14 mouse cellular contexts compared by ENCODE assay signal in genomic region chr1:190669099-190669498, GRCm38 (mm10).
DNase-seq lines count a peak whose midpoint lies in the region; ATAC-seq and TF ChIP-seq lines count a peak whose summit lies in the region.
"Had no signal": no experiment of that assay in that cellular context is flagged by ENCODE, and none has a peak within 500 bp of the region (broad histone marks: within the 10 kb centered on the region; RNA-seq: fewer than 3 reads in every experiment).

No protein-coding gene starts in this region.

- 57% methylated on average over 10 of the region's 10 CpGs for WGBS in lung, embryonic 14.5 days
- WGBS in heart, embryonic 12.5 days, result 35% methylated on average over 10 of the region's 10 CpGs
- 73% methylated on average over 10 of the region's 10 CpGs for WGBS in limb, embryonic 11.5 days
- 68% methylated on average over 10 of the region's 10 CpGs for WGBS in intestine, embryonic 15.5 days

- no peaks in the 10 kb centered on the region for H3K4me1 ChIP-seq in lung, embryonic 14.5 days (ENCODE audit: insufficient read depth)
- peaks cover 29% of the 10 kb centered on the region for H3K4me1 ChIP-seq in heart, embryonic 12.5 days (replicated peaks)
- H3K4me1 ChIP-seq in limb, embryonic 11.5 days (ENCODE audit: control insufficient read depth, insufficient read depth, low read length), result peaks cover 3% of the 10 kb centered on the region; the same call in 1 of the 2 replicates
- H3K4me1 ChIP-seq in intestine, embryonic 15.5 days (replicated peaks), result no peaks in the 10 kb centered on the region
- H3K4me1 ChIP-seq: embryonic facial prominence, embryonic 15.5 days; megakaryocyte, embryonic 14.5 days had no signal

- ATAC-seq in lung, embryonic 14.5 days (ENCODE audit: insufficient read depth), result no peak
- ATAC-seq in heart, embryonic 12.5 days (ENCODE audit: insufficient number of reproducible peaks, low FRiP score), result peak; percentile 16; the same call in 1 of the 2 replicates
- ATAC-seq in limb, embryonic 11.5 days (ENCODE audit: insufficient number of reproducible peaks, low FRiP score, low TSS enrichment, low read depth), result no peak
- no peak for ATAC-seq in monocyte, adult 5-6 weeks (replicated peaks; ENCODE audit: insufficient number of reproducible peaks, low FRiP score, low TSS enrichment, poor library complexity, severe bottlenecking)
- ATAC-seq in intestine, embryonic 15.5 days, result no peak
- ATAC-seq: forebrain, embryonic 13.5 days had no signal

- no peaks in the 10 kb centered on the region for H3K36me3 ChIP-seq in lung, embryonic 14.5 days (ENCODE audit: insufficient read depth)
- H3K36me3 ChIP-seq in heart, embryonic 12.5 days, result no peaks in the 10 kb centered on the region
- no peaks in the 10 kb centered on the region for H3K36me3 ChIP-seq in limb, embryonic 11.5 days (ENCODE audit: control insufficient read depth, insufficient read depth, low read length)
- H3K36me3 ChIP-seq in intestine, embryonic 15.5 days, result no peaks in the 10 kb centered on the region
- H3K36me3 ChIP-seq: embryonic facial prominence, embryonic 15.5 days had no signal

- H3K27ac ChIP-seq in lung, embryonic 14.5 days (ENCODE audit: low read depth), result no peak overlapping the region
- H3K27ac ChIP-seq in heart, embryonic 12.5 days (ENCODE audit: poor library complexity, severe bottlenecking), result peak overlapping the region; percentile 94
- no peak overlapping the region for H3K27ac ChIP-seq in limb, embryonic 11.5 days (replicated peaks; ENCODE audit: low read depth, low read length)
- H3K27ac ChIP-seq in intestine, embryonic 15.5 days, result no peak overlapping the region
- H3K27ac ChIP-seq: embryonic facial prominence, embryonic 15.5 days; forebrain, embryonic 13.5 days; left cerebral cortex, adult 2 months had no signal

- DNase-seq in lung, embryonic 14.5 days, result peak; percentile 14
- DNase-seq in lung, postnatal 14 days, result no peak
- DNase-seq in forelimb bud, embryonic 11.5 days (ENCODE audit: low read depth, low spot score), result peak; percentile 38
- DNase-seq in limb, embryonic 11.5 days (ENCODE audit: low spot score), result peak; percentile 27
- DNase-seq: cerebellum, adult 11 months; kidney, adult 11 months; thymus, adult 2 months had no signal

- H3K27me3 ChIP-seq in lung, embryonic 14.5 days (ENCODE audit: insufficient read depth, low read length), result no peaks in the 10 kb centered on the region
- H3K27me3 ChIP-seq in heart, embryonic 12.5 days (replicated peaks), result no peaks in the 10 kb centered on the region
- no peaks in the 10 kb centered on the region for H3K27me3 ChIP-seq in limb, embryonic 11.5 days (ENCODE audit: control insufficient read depth, insufficient read depth, low read length)
- no peaks in the 10 kb centered on the region for H3K27me3 ChIP-seq in intestine, embryonic 15.5 days (replicated peaks)
- H3K27me3 ChIP-seq: embryonic facial prominence, embryonic 15.5 days; forebrain, embryonic 13.5 days; megakaryocyte, embryonic 14.5 days had no signal

- H3K4me3 ChIP-seq in lung, embryonic 14.5 days (ENCODE audit: low read depth, low read length), result no peak overlapping the region
- no peak overlapping the region for H3K4me3 ChIP-seq in heart, embryonic 12.5 days
- no peak overlapping the region for H3K4me3 ChIP-seq in limb, embryonic 11.5 days (ENCODE audit: low read depth, low read length)
- H3K4me3 ChIP-seq in intestine, embryonic 15.5 days (replicated peaks), result no peak overlapping the region
- H3K4me3 ChIP-seq: embryonic facial prominence, embryonic 15.5 days; forebrain, embryonic 13.5 days; left cerebral cortex, adult 2 months had no signal

- no peak for TF ChIP-seq CTCF in lung, embryonic 14.5 days (IDR thresholded peaks at IDR 0.05; ENCODE audit: low read depth)

- no peak overlapping the region for H3K4me2 ChIP-seq in lung, embryonic 14.5 days
- peak overlapping the region; percentile 12; the same call in 1 of the 2 replicates for H3K4me2 ChIP-seq in heart, embryonic 12.5 days
- H3K4me2 ChIP-seq in limb, embryonic 11.5 days (ENCODE audit: low read depth, severe bottlenecking), result no peak overlapping the region
- H3K4me2 ChIP-seq in intestine, embryonic 15.5 days (replicated peaks), result no peak overlapping the region
- H3K4me2 ChIP-seq: embryonic facial prominence, embryonic 15.5 days; forebrain, embryonic 13.5 days had no signal

- H3K9ac ChIP-seq in lung, embryonic 14.5 days, result no peak overlapping the region
- no peak overlapping the region for H3K9ac ChIP-seq in heart, embryonic 12.5 days
- H3K9ac ChIP-seq in limb, embryonic 11.5 days (ENCODE audit: low read length), result no peak overlapping the region
- H3K9ac ChIP-seq in intestine, embryonic 15.5 days, result no peak overlapping the region
- H3K9ac ChIP-seq: embryonic facial prominence, embryonic 15.5 days; forebrain, embryonic 13.5 days had no signal

- H3K9me3 ChIP-seq in lung, embryonic 14.5 days (ENCODE audit: low read depth, low read length), result no peaks in the 10 kb centered on the region
- no peaks in the 10 kb centered on the region for H3K9me3 ChIP-seq in heart, embryonic 12.5 days (replicated peaks)
- H3K9me3 ChIP-seq in limb, embryonic 11.5 days (ENCODE audit: control insufficient read depth, low read length), result no peaks in the 10 kb centered on the region
- H3K9me3 ChIP-seq in intestine, embryonic 15.5 days, result no peaks in the 10 kb centered on the region
- H3K9me3 ChIP-seq: embryonic facial prominence, embryonic 15.5 days; forebrain, embryonic 13.5 days; megakaryocyte, embryonic 14.5 days had no signal
